Comparison of ENCODE assay signal across 26 mouse cellular contexts in the genomic region with DNA sequence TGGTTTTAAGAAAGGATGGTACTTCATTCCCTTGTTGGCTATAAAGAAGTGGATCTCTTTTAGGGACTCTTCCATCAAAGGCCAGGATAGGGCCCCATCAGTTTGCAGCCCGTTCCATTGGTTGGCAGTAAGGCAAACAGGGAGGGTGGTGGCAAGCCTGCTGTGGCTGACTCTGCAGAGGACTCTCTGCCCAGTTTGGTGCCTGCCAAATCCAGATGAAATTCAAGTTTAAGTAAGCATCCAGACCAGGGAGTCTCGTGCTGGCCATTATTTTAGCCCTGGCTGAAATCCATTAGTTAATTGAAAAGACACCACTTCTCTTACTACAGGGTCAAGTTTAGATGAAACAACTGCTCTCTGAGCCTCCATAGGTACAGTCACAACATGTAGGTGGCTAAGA. TPM values are rescaled to one million over a fixed set of nuclear protein-coding genes. Genes with fewer than 3 reads are reported as not detected.
DNase-seq lines count a peak whose midpoint lies in the region; ATAC-seq and TF ChIP-seq lines count a peak whose summit lies in the region.
"Had no signal": no experiment of that assay in that cellular context is flagged by ENCODE, and none has a peak within 500 bp of the region (broad histone marks: within the 10 kb centered on the region; RNA-seq: fewer than 3 reads in every experiment).

No protein-coding gene starts in this region.

- H3K27ac ChIP-seq in liver, adult 2 months (replicated peaks; ENCODE audit: insufficient read depth, low read depth, low read length), result no peak overlapping the region
- H3K27ac ChIP-seq in liver, postnatal 0 days (ENCODE audit: low read depth), result no peak overlapping the region
- H3K27ac ChIP-seq in brown adipose tissue, adult 24 weeks (replicated peaks; ENCODE audit: low read depth, low read length), result no peak overlapping the region
- H3K27ac ChIP-seq: embryonic facial prominence, embryonic 10.5 days; embryonic facial prominence, embryonic 13.5 days; forebrain, embryonic 12.5 days; forebrain, embryonic 15.5 days; heart, embryonic 10.5 days; hindbrain, embryonic 10.5 days; hindbrain, embryonic 13.5 days; intestine, embryonic 15.5 days had no signal

- H3K9me3 ChIP-seq in liver, postnatal 0 days (ENCODE audit: low read length), result no peaks in the 10 kb centered on the region
- H3K9me3 ChIP-seq: embryonic facial prominence, embryonic 10.5 days; embryonic facial prominence, embryonic 13.5 days; forebrain, embryonic 12.5 days; forebrain, embryonic 15.5 days; heart, embryonic 10.5 days; hindbrain, embryonic 10.5 days; hindbrain, embryonic 13.5 days; intestine, embryonic 15.5 days had no signal

- H3K36me3 ChIP-seq in liver, adult 2 months (ENCODE audit: control insufficient read depth, insufficient read depth, low read length), result no peaks in the 10 kb centered on the region
- H3K36me3 ChIP-seq in liver, postnatal 0 days (replicated peaks; ENCODE audit: insufficient read depth, low read length), result no peaks in the 10 kb centered on the region
- H3K36me3 ChIP-seq: embryonic facial prominence, embryonic 10.5 days; embryonic facial prominence, embryonic 13.5 days; forebrain, embryonic 12.5 days; forebrain, embryonic 15.5 days; heart, embryonic 10.5 days; hindbrain, embryonic 10.5 days; hindbrain, embryonic 13.5 days; intestine, embryonic 15.5 days had no signal

- peaks cover 30% of the 10 kb centered on the region for H3K79me2 ChIP-seq in liver, adult 2 months (ENCODE audit: control insufficient read depth, insufficient read depth, low read length)

- DNase-seq in gastrocnemius, postnatal 14 days, result peak; percentile 29
- no peak for DNase-seq in gastrocnemius, postnatal 4 days (ENCODE audit: low spot score in 2 of 2)
- peak; percentile 10 for DNase-seq in liver, adult 2 months (ENCODE audit: extremely low read depth, low read depth, low spot score)
- no peak for DNase-seq in liver, postnatal 0 days
- peak; percentile 72 for DNase-seq in adipocyte (ENCODE audit: low spot score)
- DNase-seq: adrenal gland, adult 8-10 months; cerebellum, adult 11-12 months; cerebellum, adult 8-10 months; cerebellum, postnatal 10 days; cerebellum, postnatal 36 days; embryo, embryonic 11 days; gastrocnemius, postnatal 36 days; heart, postnatal 36 days; kidney, adult 11 months had no signal

- WGBS in liver, adult 2 months, result 19% methylated on average over 2 of the region's 2 CpGs
- WGBS in liver, postnatal 0 days (ENCODE audit: insufficient replicate concordance), result 60% methylated on average over 2 of the region's 2 CpGs

- intact Hi-C loops in gastrocnemius, postnatal 14 days (cut with DNase I; ENCODE audit: low total_unique reads), result loop anchor here (5.0 kb wide), 1 partner anchor 38 kb away; no protein-coding TSS in a partner anchor

- no peak for TF ChIP-seq EP300 in liver, postnatal 0 days (IDR thresholded peaks at IDR 0.05; ENCODE audit: low read depth)

- no peak for ATAC-seq in liver, postnatal 0 days
- ATAC-seq: CD4-positive, CD25-positive, alpha-beta regulatory T cell, adult 4 months; forebrain, embryonic 15.5 days; hindbrain, embryonic 16.5 days; intestine, embryonic 15.5 days had no signal

- no peak overlapping the region for H3K4me2 ChIP-seq in liver, postnatal 0 days (ENCODE audit: low read depth, low read length)
- H3K4me2 ChIP-seq: embryonic facial prominence, embryonic 13.5 days; forebrain, embryonic 12.5 days; forebrain, embryonic 15.5 days; hindbrain, embryonic 13.5 days; intestine, embryonic 15.5 days had no signal

- TF ChIP-seq POLR2A in liver, adult 2 months (IDR thresholded peaks at IDR 0.05; ENCODE audit: extremely low read depth, insufficient read depth, low read length), result no peak

- no peaks in the 10 kb centered on the region for H3K27me3 ChIP-seq in liver, adult 2 months (ENCODE audit: control insufficient read depth, insufficient read depth, low read length)
- H3K27me3 ChIP-seq in liver, postnatal 0 days (ENCODE audit: insufficient read depth, low read length), result no peaks in the 10 kb centered on the region
- H3K27me3 ChIP-seq: intestine, embryonic 15.5 days had no signal

- no peak for TF ChIP-seq CTCF in liver, adult 2 months (IDR thresholded peaks at IDR 0.05; ENCODE audit: low read depth, low read length)
- no peak for TF ChIP-seq CTCF in liver, postnatal 0 days (IDR thresholded peaks at IDR 0.05; ENCODE audit: low read depth)

- peaks cover 14% of the 10 kb centered on the region for H3K4me1 ChIP-seq in liver, adult 2 months (ENCODE audit: control insufficient read depth, insufficient read depth, low read length)
- peaks cover 5% of the 10 kb centered on the region; the same call in 1 of the 2 replicates for H3K4me1 ChIP-seq in liver, postnatal 0 days (ENCODE audit: insufficient read depth)
- peaks cover 23% of the 10 kb centered on the region for H3K4me1 ChIP-seq in brown adipose tissue, adult 24 weeks (ENCODE audit: control insufficient read depth, insufficient read depth, insufficient read length, low read length)

- no peak overlapping the region for H3K9ac ChIP-seq in liver, adult 2 months (ENCODE audit: low read depth, low read length)
- H3K9ac ChIP-seq in liver, postnatal 0 days (replicated peaks), result no peak overlapping the region
- H3K9ac ChIP-seq: embryonic facial prominence, embryonic 13.5 days; forebrain, embryonic 12.5 days; forebrain, embryonic 15.5 days; hindbrain, embryonic 13.5 days; intestine, embryonic 15.5 days had no signal

- peak overlapping the region; percentile 34; the same call in 1 of the 2 replicates for H3K4me3 ChIP-seq in liver, adult 2 months (ENCODE audit: insufficient read depth, low read depth, low read length)
- H3K4me3 ChIP-seq in liver, postnatal 0 days (ENCODE audit: low read depth, low read length), result no peak overlapping the region
- peak overlapping the region; percentile 0; the same call in 1 of the 2 replicates for H3K4me3 ChIP-seq in brown adipose tissue, adult 24 weeks (ENCODE audit: insufficient read depth, low read depth, low read length)
- H3K4me3 ChIP-seq: embryonic facial prominence, embryonic 10.5 days; embryonic facial prominence, embryonic 13.5 days; erythroblast, embryonic 14.5 days; forebrain, embryonic 12.5 days; forebrain, embryonic 15.5 days; heart, embryonic 10.5 days; hindbrain, embryonic 10.5 days; hindbrain, embryonic 13.5 days; intestine, embryonic 15.5 days had no signal

RNA-seq across cellular contexts. Expression of gene Nod1, which starts 2.6 kb away (rescaled TPM):
- 1 to 10 TPM; 6.3 to 8.2 TPM for total RNA-seq in gastrocnemius, postnatal 14 days (2021)
- total RNA-seq in gastrocnemius, postnatal 4 days (2021), result 1 to 10 TPM; 9.2 to 9.3 TPM
- 7.0 and 12.1 TPM in 2 replicates for total RNA-seq in liver, adult 2 months (2014; rRNA removed)
- polyA plus RNA-seq in liver, adult 2 months (2012; rRNA removed), result 8.1 and 8.4 TPM in 2 replicates
- 2.7 and 3.3 TPM in 2 replicates for polyA plus RNA-seq in liver, postnatal 0 days (2015; fragmentation: Nextera tagmentation; extraction: Ambion mirVana)
- polyA plus RNA-seq in brown adipose tissue, adult 24 weeks (2012; ENCODE audit: insufficient read depth, insufficient read length, missing spikeins), result 6.7 and 7.0 TPM in 2 replicates

RNA-seq across cellular contexts. Expression of gene Ggct, which starts 22.9 kb away (rescaled TPM):
- total RNA-seq in gastrocnemius, postnatal 14 days (2021), result 1 to 10 TPM; 7.3 to 8.0 TPM
- total RNA-seq in gastrocnemius, postnatal 4 days (2021), result 1 to 10 TPM; 5.5 to 5.8 TPM
- 8.7 and 11.7 TPM in 2 replicates for total RNA-seq in liver, adult 2 months (2014; rRNA removed)
- 6.2 and 6.6 TPM in 2 replicates for polyA plus RNA-seq in liver, adult 2 months (2012; rRNA removed)
- 9.2 and 10.7 TPM in 2 replicates for polyA plus RNA-seq in liver, postnatal 0 days (2015; fragmentation: Nextera tagmentation; extraction: Ambion mirVana)
- 8.8 and 16.8 TPM in 2 replicates for polyA plus RNA-seq in brown adipose tissue, adult 24 weeks (2012; ENCODE audit: insufficient read depth, insufficient read length, missing spikeins)

Comparison
In these comparisons a context has a peak if more than half of its experiments do, and no peak if none do; other contexts are left out.
1. DNase-seq: peak in gastrocnemius, postnatal 14 days (single experiment), liver, adult 2 months (single experiment) and adipocyte (single experiment); none in gastrocnemius, postnatal 4 days (0 of 2) and liver, postnatal 0 days (single experiment).